Mouse (Mus musculus): ENCODE measurements around the gene Nr0b2.

GRCm38 (mm10) chr4:133536081-133536480, 17.1 kb upstream of the Nr0b2 start:
- TF ChIP-seq CTCF (IDR thresholded peaks at IDR 0.05; ENCODE audit: control insufficient read depth, insufficient read depth, low read length) (no peak), POLR2A (IDR thresholded peaks at IDR 0.05; ENCODE audit: borderline replicate concordance, control insufficient read depth, low read depth, low read length) (no peak)
